Mouse (Mus musculus): ENCODE data around the gene Tmem74b. TPM values are rescaled to one million over a fixed set of nuclear protein-coding genes. Genes with fewer than 3 reads are reported as not detected.

The Tmem74b gene
- polyA plus RNA-seq (2012; rRNA removed) = 0.02 TPM in 2 replicates

GRCm38 (mm10) chr2:151701231-151702145, at the start of gene Tmem74b:
Gene Tmem74b, plus strand, starts transcription at chr2:151702008.

GRCm38 (mm10) chr2:151668433-151668832, 33.4 kb upstream of the Tmem74b start, which contains the start of gene Rad21l:
Gene Rad21l, minus strand, starts transcription at chr2:151668533.

GRCm38 (mm10) chr2:151743845-151744244, 42.0 kb downstream of the Tmem74b start, which contains the start of gene Psmf1:
Gene Psmf1, minus strand, starts transcription at chr2:151744186.

Other genes with a start within 250 kb of the Tmem74b start
- gene 4921509C19Rik, start 225.9 kb upstream of the Tmem74b start, polyA plus RNA-seq (2012; rRNA removed) = not detected in 2 replicates
- gene Nsfl1c, start 207.8 kb upstream of the Tmem74b start, polyA plus RNA-seq (2012; rRNA removed) = 42.6 and 46.0 TPM in 2 replicates
- gene Fkbp1a, start 159.5 kb upstream of the Tmem74b start, polyA plus RNA-seq (2012; rRNA removed) = 37.5 and 38.3 TPM in 2 replicates
- gene Sdcbp2, start 129.4 kb upstream of the Tmem74b start, polyA plus RNA-seq (2012; rRNA removed) = 0.22 and 0.30 TPM in 2 replicates
- 0.02 TPM in 2 replicates for gene Snph, start 69.4 kb upstream of the Tmem74b start, polyA plus RNA-seq (2012; rRNA removed)
- not detected in 2 replicates for gene Rad21l, start 33.5 kb upstream of the Tmem74b start, polyA plus RNA-seq (2012; rRNA removed)
- 21.9 and 24.1 TPM in 2 replicates for gene Psmf1, start 42.2 kb downstream of the Tmem74b start, polyA plus RNA-seq (2012; rRNA removed)
- 0.07 and 0.08 TPM in 2 replicates for gene Rspo4, start 140.9 kb downstream of the Tmem74b start, polyA plus RNA-seq (2012; rRNA removed)
- 0.14 and 0.19 TPM in 2 replicates for gene Angpt4, start 209.2 kb downstream of the Tmem74b start, polyA plus RNA-seq (2012; rRNA removed)